In the genomic region with DNA sequence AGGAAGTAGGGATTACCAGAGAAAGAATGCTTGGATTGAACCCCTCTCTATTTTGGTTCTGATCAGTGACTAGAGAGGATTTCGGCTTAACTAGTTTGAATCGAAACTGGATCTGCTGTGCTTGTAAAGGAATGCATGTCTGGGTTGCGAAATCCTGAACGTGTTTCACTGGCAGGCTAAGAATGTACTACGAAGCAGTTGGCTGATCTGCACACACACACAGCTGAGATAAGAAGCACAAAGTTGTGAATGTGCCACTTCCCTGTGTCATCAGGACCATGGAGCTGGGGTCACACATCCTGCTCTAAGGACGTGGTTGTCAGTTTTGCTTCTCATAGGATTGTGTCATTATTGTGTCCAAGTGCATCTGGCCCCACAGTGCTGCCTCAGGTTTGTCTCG, we compare ENCODE assay signal across 16 mouse cellular contexts. TPM values are rescaled to one million over a fixed set of nuclear protein-coding genes. Genes with fewer than 3 reads are reported as not detected.
DNase-seq lines count a peak whose midpoint lies in the region; ATAC-seq and TF ChIP-seq lines count a peak whose summit lies in the region.
"Had no signal": no experiment of that assay in that cellular context is flagged by ENCODE, and none has a peak within 500 bp of the region (broad histone marks: within the 10 kb centered on the region; RNA-seq: fewer than 3 reads in every experiment).

No protein-coding gene starts in this region.

- POLR2A ChIA-PET in Patski (lab: Charles Lee), result no interaction called here

- peaks cover 4% of the 10 kb centered on the region; the same call in 1 of the 2 replicates for H3K9me3 ChIP-seq in heart, embryonic 13.5 days
- no peaks in the 10 kb centered on the region for H3K9me3 ChIP-seq in forebrain, embryonic 12.5 days
- no peaks in the 10 kb centered on the region for H3K9me3 ChIP-seq in kidney, embryonic 14.5 days (ENCODE audit: control insufficient read depth, low read length)

- WGBS in liver, adult 2 months, result 9% methylated on average over 7 of the region's 7 CpGs
- 18% methylated on average over 7 of the region's 7 CpGs for WGBS in heart, embryonic 13.5 days
- WGBS in forebrain, embryonic 12.5 days, result 80% methylated on average over 7 of the region's 7 CpGs
- 83% methylated on average over 7 of the region's 7 CpGs for WGBS in kidney, embryonic 14.5 days

- peak overlapping the region; percentile 25 for H3K4me2 ChIP-seq in heart, embryonic 13.5 days
- no peak overlapping the region for H3K4me2 ChIP-seq in forebrain, embryonic 12.5 days
- H3K4me2 ChIP-seq in kidney, embryonic 14.5 days (replicated peaks; ENCODE audit: low read depth, low read length), result no peak overlapping the region

- no peaks in the 10 kb centered on the region for H3K27me3 ChIP-seq in liver, adult 2 months (ENCODE audit: control insufficient read depth, insufficient read depth, low read length)
- no peaks in the 10 kb centered on the region for H3K27me3 ChIP-seq in Patski
- H3K27me3 ChIP-seq in heart, embryonic 13.5 days (replicated peaks), result no peaks in the 10 kb centered on the region
- no peaks in the 10 kb centered on the region for H3K27me3 ChIP-seq in forebrain, embryonic 12.5 days
- H3K27me3 ChIP-seq in kidney, embryonic 14.5 days (ENCODE audit: control insufficient read depth, insufficient read depth, low read length), result no peaks in the 10 kb centered on the region

- ATAC-seq in Patski, result peak; percentile 39
- no peak for ATAC-seq in heart, embryonic 13.5 days (ENCODE audit: extremely low read depth, insufficient number of reproducible peaks, low FRiP score, low TSS enrichment)
- ATAC-seq in forebrain, embryonic 12.5 days (ENCODE audit: low FRiP score), result no peak
- ATAC-seq in kidney, embryonic 14.5 days (ENCODE audit: low FRiP score, low TSS enrichment), result no peak
- ATAC-seq: hindbrain, embryonic 16.5 days had no signal

- CTCF ChIA-PET in Patski (lab: Charles Lee), result no interaction called here

- no peaks in the 10 kb centered on the region for H3K79me2 ChIP-seq in liver, adult 2 months (ENCODE audit: control insufficient read depth, insufficient read depth, low read length)

- in situ Hi-C loops in Patski (cut with MboI; ENCODE audit: low pct_unique_long_range_greater_than_20kb), result no loop called here

- no peak for TF ChIP-seq CTCF in liver, adult 2 months (IDR thresholded peaks at IDR 0.05; ENCODE audit: low read depth, low read length)
- TF ChIP-seq CTCF in Patski (IDR thresholded peaks at IDR 0.05), result no peak

- H3K9ac ChIP-seq in liver, adult 2 months (ENCODE audit: low read depth, low read length), result no peak overlapping the region
- no peak overlapping the region for H3K9ac ChIP-seq in heart, embryonic 13.5 days
- H3K9ac ChIP-seq in forebrain, embryonic 12.5 days, result no peak overlapping the region
- H3K9ac ChIP-seq in kidney, embryonic 14.5 days (ENCODE audit: low read depth, low read length), result no peak overlapping the region

- H3K4me1 ChIP-seq in liver, adult 2 months (ENCODE audit: control insufficient read depth, insufficient read depth, low read length), result peaks cover 5% of the 10 kb centered on the region
- peaks cover 33% of the 10 kb centered on the region for H3K4me1 ChIP-seq in heart, embryonic 13.5 days
- peaks cover 4% of the 10 kb centered on the region for H3K4me1 ChIP-seq in forebrain, embryonic 12.5 days
- no peaks in the 10 kb centered on the region for H3K4me1 ChIP-seq in kidney, embryonic 14.5 days (ENCODE audit: control insufficient read depth, insufficient read depth, low read length)

- H3K27ac ChIP-seq in liver, adult 2 months (replicated peaks; ENCODE audit: insufficient read depth, low read depth, low read length), result no peak overlapping the region
- peak overlapping the region; percentile 36; the same call in 1 of the 2 replicates for H3K27ac ChIP-seq in heart, embryonic 13.5 days (replicated peaks)
- H3K27ac ChIP-seq in forebrain, embryonic 12.5 days, result no peak overlapping the region
- H3K27ac ChIP-seq in kidney, embryonic 14.5 days (ENCODE audit: low read depth, low read length), result no peak overlapping the region
- H3K27ac ChIP-seq: left cerebral cortex, adult 2 months; macrophage had no signal

- no peak for TF ChIP-seq POLR2A in liver, adult 2 months (IDR thresholded peaks at IDR 0.05; ENCODE audit: extremely low read depth, insufficient read depth, low read length)

- DNase-seq in liver, adult 2 months (ENCODE audit: extremely low read depth, low read depth, low spot score), result peak; percentile 87
- DNase-seq in liver (no peak), Patski (ENCODE audit: low read depth, low spot score) (no peak)
- DNase-seq in lung, postnatal 14 days, result peak; percentile 17
- DNase-seq in adrenal gland, adult 8-10 months, result no peak
- DNase-seq: cerebellum, postnatal 14 days; kidney, postnatal 14 days; thymus, adult 18-20 months had no signal

- H3K4me3 ChIP-seq in liver, adult 2 months (ENCODE audit: insufficient read depth, low read depth, low read length), result no peak overlapping the region
- H3K4me3 ChIP-seq in heart, embryonic 13.5 days, result no peak overlapping the region
- no peak overlapping the region for H3K4me3 ChIP-seq in forebrain, embryonic 12.5 days (replicated peaks)
- H3K4me3 ChIP-seq in kidney, embryonic 14.5 days (ENCODE audit: low read length), result no peak overlapping the region
- H3K4me3 ChIP-seq: left cerebral cortex, adult 2 months had no signal

- H3K36me3 ChIP-seq in liver, adult 2 months (ENCODE audit: control insufficient read depth, insufficient read depth, low read length), result no peaks in the 10 kb centered on the region
- peaks cover 33% of the 10 kb centered on the region for H3K36me3 ChIP-seq in heart, embryonic 13.5 days
- peaks cover 68% of the 10 kb centered on the region for H3K36me3 ChIP-seq in forebrain, embryonic 12.5 days (replicated peaks)
- H3K36me3 ChIP-seq in kidney, embryonic 14.5 days (ENCODE audit: control insufficient read depth, insufficient read depth, low read length), result peaks cover 2% of the 10 kb centered on the region; the same call in 1 of the 2 replicates

RNA-seq across cellular contexts. Expression of gene Tdrd6, which starts 14.3 kb away (rescaled TPM):
- total RNA-seq in liver, adult 2 months (2014; rRNA removed), result not detected in 2 replicates
- not detected in 2 replicates for polyA plus RNA-seq in liver, adult 2 months (2012; rRNA removed)
- 0.01 TPM for polyA plus RNA-seq in Patski (2021)
- 0.14 TPM in 1 of 2 replicates, not detected in the other for polyA plus RNA-seq in heart, embryonic 13.5 days (2015; fragmentation: Nextera tagmentation; extraction: Ambion mirVana)
- not detected for total RNA-seq in adrenal gland, adult 8-10 months (2022)
- polyA plus RNA-seq in forebrain, embryonic 12.5 days (2016; fragmentation: Nextera tagmentation; extraction: Ambion mirVana), result 0.04 TPM in 1 of 2 replicates, not detected in the other
- 0.06 TPM in 1 of 2 replicates, not detected in the other for polyA plus RNA-seq in kidney, embryonic 14.5 days (2014; fragmentation: Nextera tagmentation; extraction: Ambion mirVana)
- total RNA-seq: gastrocnemius, adult 8-10 months had no signal
- polyA plus RNA-seq: macrophage; small intestine, adult 2 months had no signal

RNA-seq across cellular contexts. Expression of gene Slc25a27, which starts 22.6 kb away (rescaled TPM):
- 2.6 and 3.0 TPM in 2 replicates for total RNA-seq in liver, adult 2 months (2014; rRNA removed)
- polyA plus RNA-seq in liver, adult 2 months (2012; rRNA removed), result 0.42 and 1.2 TPM in 2 replicates
- polyA plus RNA-seq in Patski (2021), result 5.1 TPM
- polyA plus RNA-seq in heart, embryonic 13.5 days (2015; fragmentation: Nextera tagmentation; extraction: Ambion mirVana), result 13.9 and 15.5 TPM in 2 replicates
- 10 to 100 TPM in 1 of 4 experiments, 1 to 10 TPM in 3; 4.0 to 11.1 (median 7.0) TPM for total RNA-seq in adrenal gland, adult 8-10 months (2022)
- polyA plus RNA-seq in forebrain, embryonic 12.5 days (2016; fragmentation: Nextera tagmentation; extraction: Ambion mirVana), result 84.4 and 99.3 TPM in 2 replicates
- 12.6 and 12.7 TPM in 2 replicates for polyA plus RNA-seq in kidney, embryonic 14.5 days (2014; fragmentation: Nextera tagmentation; extraction: Ambion mirVana)

RNA-seq across cellular contexts. Expression of gene Cyp39a1, which starts 22.9 kb away (rescaled TPM):
- total RNA-seq in liver, adult 2 months (2014; rRNA removed), result 39.7 and 51.4 TPM in 2 replicates
- 9.0 and 9.6 TPM in 2 replicates for polyA plus RNA-seq in liver, adult 2 months (2012; rRNA removed)
- polyA plus RNA-seq in Patski (2021), result 12.3 TPM
- 38.6 and 45.9 TPM in 2 replicates for polyA plus RNA-seq in heart, embryonic 13.5 days (2015; fragmentation: Nextera tagmentation; extraction: Ambion mirVana)
- 1 to 10 TPM; 2.4 to 4.3 (median 3.1) TPM for total RNA-seq in adrenal gland, adult 8-10 months (2022)
- polyA plus RNA-seq in forebrain, embryonic 12.5 days (2016; fragmentation: Nextera tagmentation; extraction: Ambion mirVana), result 32.7 and 41.1 TPM in 2 replicates
- 11.8 and 20.3 TPM in 2 replicates for polyA plus RNA-seq in kidney, embryonic 14.5 days (2014; fragmentation: Nextera tagmentation; extraction: Ambion mirVana)

Comparison
In these comparisons a context has a peak if more than half of its experiments do, and no peak if none do; other contexts are left out.
1. DNase-seq: peak in liver, adult 2 months (single experiment) and lung, postnatal 14 days (single experiment); none in liver (single experiment), Patski (single experiment) and adrenal gland, adult 8-10 months (single experiment).